Mouse (Mus musculus): Measurements from ENCODE around the gene Pakap.
A peak's percentile ranks its signal among the peaks of the same experiment; 100 is the strongest.

Gene Pakap

DNA sequence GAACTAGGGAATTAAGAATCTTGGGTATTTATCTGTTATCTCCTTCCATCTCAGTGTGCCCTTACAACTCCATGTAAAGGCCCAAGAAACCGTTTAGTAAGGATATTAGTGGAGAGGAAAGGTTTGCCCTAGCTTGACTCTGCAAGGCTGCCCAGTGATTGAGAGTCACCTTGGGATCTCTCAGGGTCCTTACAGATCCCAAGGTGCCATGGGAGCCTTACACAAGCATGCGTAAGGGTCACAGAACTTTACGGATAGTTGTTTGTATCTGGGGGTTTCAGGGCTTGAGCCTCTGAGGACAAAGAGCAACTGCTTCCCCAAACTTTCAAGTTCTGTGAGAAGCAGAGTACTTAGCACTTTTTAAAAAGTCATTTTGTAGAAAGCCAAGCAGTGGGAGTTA, 6.2 kb downstream of the Pakap start:
- no peak for DNase-seq (ENCODE audit: low spot score in 2 of 2)

DNA sequence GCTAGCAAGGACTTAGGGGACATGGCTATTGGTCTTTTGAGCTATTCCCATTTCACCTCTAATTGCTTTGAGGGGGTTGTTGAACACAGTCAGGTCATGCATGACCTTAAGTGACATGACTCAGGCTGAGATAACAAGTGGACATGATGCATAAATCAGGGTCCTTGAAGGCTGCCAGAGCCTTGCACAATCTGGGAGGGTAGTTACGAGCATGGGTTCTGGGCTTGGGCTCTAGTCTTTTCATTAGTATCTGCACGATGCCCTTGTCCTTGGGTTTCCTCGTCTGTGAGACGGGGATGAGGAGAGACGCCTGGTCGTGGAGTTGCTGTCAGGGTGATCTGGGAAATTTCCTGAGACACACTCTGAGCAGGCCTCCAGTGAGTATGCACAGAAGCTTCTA, 6.7 kb downstream of the Pakap start:
- no peak for DNase-seq (ENCODE audit: low spot score in 2 of 2)

DNA sequence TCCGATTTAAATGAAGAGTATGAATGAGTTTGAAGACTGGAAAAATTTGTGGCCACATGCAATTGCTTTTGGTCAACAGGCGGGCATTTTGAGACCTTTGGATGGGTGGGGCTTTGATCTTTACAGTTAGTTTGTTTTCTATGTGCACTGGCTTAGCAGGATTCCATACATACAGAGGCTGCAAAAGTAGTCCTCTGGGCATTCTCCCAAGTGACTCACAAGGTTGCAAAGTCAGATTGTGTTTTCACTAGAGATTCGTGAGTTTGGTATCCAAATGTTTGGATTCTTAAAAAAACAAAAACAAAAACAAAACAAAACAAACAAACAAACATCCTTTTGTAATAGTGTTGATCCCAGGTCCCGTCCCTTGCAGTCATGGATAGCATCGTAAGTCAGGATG, 7.7 kb downstream of the Pakap start:
- DNase-seq (ENCODE audit: low spot score in 2 of 2): no peak

DNA sequence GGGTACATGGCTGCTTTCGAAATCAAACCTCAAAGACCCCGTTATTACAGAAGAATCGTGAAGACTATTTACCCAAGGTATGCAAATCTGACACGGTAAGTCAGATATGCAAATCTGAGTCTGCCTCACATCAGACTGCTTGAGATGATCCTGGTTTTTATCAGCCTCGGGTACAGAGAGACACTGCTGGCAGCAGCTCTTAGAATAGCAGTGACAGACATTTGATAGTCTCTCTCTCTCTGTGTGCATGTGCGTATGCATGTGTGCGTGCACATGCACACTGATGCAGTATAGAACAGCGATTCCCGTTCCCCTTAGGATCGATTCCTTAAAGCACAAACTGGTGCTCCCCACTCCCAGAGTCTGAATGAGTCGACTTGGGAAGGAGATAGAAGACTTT, 8.1 kb downstream of the Pakap start:
- DNase-seq (ENCODE audit: low spot score in 2 of 2): no peak

DNA sequence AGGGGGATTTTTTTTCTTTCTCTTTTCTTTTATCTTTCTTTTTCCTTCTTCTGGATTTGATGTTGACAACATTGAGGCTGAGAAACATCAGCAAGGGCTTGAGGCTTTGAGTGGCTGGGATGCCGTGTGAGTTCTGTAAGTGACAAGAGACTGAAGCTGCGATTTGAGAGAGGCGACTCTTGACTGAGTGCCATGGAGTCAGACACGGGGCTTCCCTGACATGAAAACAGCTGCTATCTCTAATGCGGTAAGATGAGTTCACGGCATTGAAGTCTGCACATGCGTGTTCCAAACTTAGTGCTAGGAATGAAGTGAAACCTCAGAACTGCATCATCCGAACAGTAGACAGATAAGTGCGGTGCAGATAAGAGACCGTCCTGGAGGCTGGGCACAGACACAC, 11.7 kb downstream of the Pakap start:
- no peak for DNase-seq (ENCODE audit: low spot score in 2 of 2)

DNA sequence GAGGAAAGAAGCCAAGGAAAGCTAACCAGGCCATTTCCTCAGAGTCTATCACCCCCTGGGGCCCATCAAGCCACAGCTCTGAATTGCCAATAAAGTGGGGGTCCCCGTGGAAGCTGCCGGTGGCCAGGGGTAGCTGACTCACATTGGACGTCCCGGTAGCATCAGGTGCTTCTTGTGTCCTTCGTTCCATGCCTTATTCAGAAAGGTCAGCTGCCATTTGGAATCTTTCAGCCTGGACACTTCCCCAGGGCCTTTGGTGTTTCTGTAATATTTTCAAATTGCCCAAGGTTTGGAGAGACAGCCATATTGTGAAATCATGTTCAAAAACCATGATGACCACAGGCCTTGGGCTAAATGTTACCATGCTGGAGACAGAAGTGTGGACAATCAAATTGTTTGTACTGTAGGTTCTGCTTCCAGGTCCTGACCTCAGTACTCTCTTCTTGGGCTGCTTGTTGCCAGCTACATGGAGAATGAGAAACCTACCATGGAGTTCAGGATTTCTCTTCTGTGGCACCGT, 17.4 kb downstream of the Pakap start:
- DNase-seq (ENCODE audit: low spot score in 2 of 2): no peak

DNA sequence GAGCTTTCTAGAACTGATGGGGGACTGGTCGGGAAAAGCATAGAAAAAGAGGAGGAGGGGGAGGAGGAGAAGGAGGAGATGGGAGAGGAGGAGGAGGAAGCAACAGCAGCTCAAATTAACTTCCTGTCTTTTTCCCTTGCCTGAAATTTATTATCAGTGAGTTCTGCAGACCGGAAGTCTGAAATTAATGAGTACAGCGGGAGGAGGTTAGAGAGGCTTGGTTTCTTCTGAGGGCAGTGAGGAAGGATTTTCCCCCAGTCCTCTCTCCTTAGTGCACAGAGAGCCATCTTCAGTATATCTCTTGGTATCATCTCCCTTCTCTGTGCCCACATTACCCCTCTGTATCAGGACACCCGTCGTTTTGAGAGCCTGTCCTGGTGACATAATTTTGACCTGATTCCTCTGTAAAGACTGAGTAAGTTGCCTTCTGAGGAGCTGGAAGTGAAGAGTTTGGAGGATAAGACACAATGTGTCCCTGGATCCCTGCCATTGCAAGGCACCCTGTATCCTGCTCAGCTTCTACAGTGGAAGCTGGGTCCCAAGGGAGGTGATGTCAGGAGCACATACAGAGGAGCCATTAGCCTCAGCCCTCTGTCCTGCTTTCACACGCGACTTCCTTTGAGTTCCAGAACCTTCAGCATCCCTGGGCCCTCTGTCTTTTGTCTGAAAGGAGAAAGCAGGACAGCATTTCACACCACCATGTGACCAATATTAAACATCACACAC, 19.1 kb downstream of the Pakap start:
- no peak for DNase-seq (ENCODE audit: low spot score in 2 of 2)

DNA sequence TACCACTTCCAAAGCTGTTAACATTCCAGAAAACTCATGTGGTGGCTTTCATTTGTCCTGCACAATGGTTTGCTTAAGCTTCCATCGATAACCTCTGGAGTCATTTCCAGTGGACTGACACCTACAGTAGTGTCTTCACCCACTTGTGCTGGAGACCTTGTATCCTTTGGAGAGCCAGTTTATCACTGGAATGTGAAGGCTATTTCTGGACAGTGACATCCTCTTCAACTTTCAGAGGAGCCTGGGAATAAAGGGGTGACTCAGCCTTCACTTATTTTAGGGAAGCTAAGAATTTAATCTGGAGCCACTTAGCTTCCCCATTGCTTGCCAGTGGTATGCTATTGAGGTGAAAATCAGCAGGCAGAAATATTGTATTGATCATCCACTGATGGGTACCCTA, 20.4 kb downstream of the Pakap start:
- no peak for DNase-seq (ENCODE audit: low spot score in 2 of 2)

DNA sequence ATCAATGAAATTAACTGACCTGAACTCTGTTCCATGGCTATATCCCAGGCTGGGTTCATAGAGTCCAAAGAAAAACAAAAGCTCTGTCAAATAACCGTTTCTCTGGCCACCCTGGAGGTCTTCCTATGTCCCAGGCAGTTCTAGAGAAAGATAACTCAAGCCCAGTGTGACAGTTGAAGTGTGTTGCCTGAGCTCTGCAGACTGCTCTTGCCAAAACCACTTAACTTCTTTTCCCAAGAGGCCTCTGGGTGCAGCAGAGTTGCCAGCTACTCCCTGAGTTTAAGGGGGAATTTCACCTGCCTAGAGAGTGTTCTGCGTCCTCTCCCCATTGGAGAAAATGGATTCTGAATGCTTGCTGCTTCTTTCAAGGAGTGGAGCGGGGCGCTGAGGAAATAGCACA, 24.8 kb downstream of the Pakap start:
- no peak for DNase-seq (ENCODE audit: low spot score in 2 of 2)

DNA sequence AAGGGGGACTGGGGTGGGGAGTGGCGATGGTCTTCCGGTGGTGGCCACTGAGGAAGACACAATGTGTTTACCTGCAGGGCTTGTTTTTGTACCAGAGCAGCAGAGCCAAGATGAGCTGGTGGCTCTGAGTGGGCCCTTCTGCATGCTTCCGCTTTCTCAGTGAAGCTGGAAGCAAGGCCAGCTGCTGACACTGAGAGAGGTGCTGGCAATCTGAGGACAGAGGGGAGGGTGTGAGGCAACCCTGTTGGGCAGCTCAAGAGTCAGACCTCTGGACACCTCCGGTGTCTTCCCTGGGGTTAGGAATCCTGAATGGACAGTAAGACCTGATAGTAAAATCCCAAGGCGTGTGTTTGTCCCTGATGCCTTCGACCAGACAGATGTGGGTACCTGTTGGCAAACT, 32.0 kb downstream of the Pakap start:
- DNase-seq (ENCODE audit: low spot score in 2 of 2): no peak

DNA sequence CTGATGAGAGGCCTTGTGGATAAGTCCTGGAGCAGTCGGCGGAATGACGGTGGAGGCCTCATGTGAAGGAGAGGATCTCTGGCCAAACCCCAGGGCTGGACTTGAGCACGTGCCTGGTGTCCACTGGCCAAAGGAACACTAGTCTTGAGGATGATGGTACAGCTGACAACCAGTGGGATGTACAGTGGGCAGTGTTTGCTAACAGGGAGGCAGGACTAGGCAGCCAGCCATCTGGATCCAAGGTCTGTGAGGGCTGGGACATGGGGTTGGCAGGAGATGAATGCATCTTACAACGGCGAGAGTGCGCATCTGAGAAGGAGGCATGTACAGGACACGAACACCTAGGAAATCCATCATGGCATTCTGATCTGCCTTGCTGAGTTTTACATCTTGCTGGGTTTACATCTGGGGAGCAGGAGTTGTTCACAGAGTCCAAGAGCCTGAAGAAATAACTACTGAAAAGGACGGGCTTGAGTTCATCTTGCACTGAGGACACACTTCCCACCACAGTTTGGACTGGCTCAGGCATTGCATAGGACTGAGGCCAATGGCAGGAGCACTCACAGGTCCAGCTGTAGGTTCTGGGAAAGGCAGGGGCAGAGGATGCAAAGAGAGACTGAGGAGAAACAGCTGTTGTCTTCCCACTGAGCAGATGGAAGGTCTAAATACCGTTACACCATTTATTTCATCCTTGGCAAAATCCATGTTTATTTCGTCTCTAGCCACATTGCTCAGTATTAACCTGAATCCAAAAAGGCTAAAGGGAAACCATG, 32.9 kb downstream of the Pakap start:
- no peak for DNase-seq (ENCODE audit: low spot score in 2 of 2)

DNA sequence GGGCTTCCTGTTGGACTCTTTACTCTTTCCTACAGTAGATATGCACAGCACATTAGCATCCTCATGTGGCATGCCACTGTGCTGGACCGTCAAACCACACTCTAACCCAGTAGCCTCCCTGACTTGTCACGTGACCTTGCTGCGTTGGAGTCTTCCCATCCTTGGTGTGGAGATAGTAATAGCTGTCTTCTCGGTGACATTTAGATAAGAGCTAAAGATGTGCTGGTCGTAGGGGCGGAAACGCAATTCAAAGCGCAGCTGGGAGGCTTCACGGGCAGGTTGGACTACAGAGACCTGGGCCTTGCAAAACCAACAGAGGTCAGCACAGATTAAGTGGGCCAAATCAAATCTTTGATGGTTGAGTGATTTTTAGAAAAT, 33.5 kb downstream of the Pakap start:
- DNase-seq (ENCODE audit: low spot score in 2 of 2): no peak

DNA sequence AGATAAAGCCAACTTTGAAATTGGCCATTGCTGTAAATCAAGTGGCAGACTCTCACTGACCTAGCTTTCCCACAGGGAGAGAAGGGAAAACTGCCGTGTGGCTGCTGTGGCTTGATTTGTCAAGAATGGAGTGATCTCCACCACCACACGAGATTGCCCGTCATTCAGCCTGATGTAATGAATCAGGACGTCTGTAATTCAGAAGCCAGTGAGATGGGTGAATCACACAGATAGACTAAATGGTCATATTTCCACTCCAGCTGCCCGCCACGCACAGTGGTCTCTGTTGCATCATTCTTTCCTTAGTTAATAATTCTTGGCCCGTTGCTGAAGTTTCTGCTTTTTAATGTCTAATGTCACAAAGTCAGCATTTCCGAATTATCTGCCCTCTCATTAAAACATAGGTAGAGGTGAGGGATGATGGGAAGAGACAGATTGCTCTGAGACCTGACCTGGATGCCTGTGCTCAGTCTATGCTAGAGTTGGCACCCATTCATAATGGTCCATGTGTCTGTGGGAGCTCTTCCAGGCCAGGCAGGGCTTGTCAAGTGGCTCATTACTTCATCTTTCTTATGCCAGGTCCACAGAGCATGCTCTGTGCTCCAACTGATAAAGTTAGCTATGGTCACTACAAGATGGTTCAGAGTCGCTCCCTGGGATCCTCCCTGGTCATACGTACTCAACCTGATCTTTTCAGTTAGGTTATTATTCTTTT, 34.1 kb downstream of the Pakap start:
- DNase-seq (ENCODE audit: low spot score in 2 of 2): no peak

DNA sequence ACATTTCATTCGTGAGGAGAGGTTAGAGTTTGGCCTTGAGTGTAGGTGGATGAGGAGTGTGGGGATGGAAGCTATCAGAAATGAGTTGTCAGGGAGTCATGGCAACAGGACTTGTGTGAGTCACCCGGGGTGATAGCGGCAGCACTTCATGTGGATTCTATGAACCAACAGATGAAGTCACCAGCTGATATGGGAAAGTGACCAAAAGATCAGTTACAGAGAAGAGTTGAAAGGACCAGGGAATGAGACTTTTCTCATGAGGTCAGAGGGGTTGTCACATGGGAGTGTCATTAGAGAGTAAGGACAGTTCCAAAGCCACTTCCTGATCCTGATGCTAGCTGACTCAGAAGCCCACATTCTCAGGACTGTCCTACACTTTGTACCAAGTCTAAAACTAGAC, 38.3 kb downstream of the Pakap start:
- no peak for DNase-seq (ENCODE audit: low spot score in 2 of 2)

DNA sequence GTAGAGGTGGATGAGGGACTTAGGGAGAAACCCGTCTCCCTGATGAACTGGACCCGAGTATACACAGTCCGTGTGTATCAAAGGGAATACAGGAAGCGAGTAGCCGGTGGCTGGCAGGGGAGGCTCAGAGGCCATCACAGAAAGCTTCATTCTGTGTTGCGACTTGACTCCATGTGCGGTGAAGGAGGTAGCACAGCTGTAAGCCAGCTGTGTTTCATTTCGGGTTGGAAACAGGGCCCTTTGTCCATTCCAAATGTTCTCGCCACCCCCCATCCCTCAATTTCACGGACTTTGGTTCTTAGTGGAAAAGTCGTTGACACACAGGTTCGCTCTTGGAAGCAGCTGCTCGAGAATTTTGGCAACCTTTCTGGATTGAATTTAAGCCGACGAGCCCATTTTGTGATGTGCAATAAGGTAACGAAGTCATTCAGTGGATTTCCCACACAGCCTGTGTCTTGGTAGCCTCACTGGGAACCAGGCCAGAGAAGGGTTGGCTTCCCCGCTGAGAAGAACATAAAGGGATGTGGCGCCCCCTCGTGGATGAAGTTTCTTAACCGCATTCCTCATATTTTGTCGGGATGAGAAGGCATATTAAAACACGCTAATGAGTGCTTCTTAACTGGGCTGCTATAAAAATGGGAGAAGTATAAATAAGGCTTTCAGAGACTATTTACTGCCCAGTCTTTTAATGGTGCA, 39.4 kb downstream of the Pakap start:
- DNase-seq (ENCODE audit: low spot score in 2 of 2): peak in 1 of 2 experiments; percentile 20

DNA sequence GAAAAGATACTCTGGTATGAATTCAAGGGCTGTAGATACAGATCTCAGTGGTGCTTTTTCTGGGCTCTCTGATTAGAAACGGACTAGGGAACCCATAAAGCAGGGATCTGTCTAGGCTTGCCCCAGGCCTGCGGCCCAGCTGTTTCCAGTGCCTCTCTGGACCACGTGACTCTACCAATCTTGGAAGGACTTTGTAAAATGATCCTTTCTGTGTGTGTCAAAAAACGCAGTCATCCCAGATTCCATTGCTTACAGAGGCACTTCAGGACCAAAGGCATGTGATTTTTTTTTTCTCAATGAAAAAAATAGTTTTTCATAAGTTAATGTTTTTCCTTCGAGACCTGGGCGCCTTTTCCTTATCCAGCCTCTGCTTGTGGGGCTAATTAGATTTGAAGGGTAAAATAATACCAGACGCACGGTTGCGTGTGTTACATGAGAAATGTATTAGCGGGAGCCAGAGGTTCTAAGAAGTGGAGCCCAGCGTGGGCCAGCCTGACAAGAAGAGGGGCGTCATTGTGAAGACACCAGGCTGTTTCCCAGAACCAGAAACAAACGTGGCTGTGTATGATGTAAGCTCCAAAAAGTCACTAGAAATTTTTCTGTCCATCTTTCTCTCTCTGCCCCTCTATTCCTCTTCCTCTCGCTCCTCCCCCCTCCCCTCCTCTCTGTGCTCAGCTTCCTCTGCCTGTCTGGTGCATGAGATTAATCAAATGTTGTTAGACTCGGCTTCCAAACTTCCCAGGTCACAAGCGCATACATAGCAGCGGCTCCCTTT, 43.5 kb downstream of the Pakap start:
- DNase-seq (ENCODE audit: low spot score in 2 of 2): no peak

DNA sequence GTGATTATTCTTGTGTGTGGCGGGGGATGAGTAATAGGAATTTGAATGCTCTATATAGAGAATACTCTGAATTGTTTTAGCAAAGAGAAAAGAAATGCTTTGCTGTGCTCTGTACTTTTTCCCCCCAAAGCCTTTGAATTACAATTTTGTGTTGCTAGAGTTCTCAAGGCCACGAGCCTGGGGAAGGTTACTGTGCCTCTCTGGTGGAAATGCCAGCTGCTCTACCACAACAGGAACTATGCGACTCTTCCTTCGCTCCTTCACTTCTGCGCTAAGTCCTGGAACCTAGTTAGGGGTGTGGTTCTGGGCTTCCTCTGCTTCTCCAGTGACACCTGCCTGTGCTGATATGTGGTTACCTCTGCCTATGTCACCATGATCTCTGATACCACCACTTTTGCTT, 44.7 kb downstream of the Pakap start:
- no peak for DNase-seq (ENCODE audit: low spot score in 2 of 2)

DNA sequence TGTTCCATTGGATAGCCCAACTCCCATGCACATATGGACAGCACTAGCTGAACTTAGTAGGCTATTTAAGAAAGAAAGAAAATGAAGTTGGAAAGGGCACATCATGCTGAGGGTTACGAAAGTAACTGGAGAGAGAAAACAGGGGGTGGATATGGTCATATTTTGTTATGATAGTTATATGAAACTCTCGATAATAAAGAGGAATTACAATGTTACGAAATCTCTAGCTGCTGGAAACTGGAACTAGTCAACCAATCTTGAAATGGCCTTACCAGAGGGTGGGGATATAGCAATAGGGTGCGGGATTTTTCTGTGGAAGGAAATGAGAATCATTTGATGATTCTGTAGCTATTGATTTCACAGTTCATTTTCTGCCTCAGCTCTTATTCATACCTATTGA, 46.7 kb downstream of the Pakap start:
- DNase-seq (ENCODE audit: low spot score in 2 of 2): no peak

DNA sequence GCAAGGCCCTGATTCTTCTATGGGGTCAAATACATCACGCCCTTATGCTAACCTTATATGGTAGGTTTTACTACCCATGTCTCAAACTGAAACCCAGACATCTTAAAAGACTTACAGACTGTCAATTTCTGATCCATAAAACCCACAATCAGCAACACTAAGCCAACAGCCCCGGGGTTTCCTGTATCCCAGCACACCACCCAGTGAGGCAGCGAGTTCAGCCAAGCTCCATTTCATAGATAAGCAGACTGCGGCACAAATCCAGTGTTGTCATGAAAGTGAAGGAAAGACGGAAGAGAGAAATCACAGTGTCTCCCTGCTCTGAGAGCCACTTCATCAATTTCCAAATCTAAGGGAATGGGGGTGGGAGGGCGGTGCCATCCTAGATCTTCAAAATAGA, 50.8 kb downstream of the Pakap start:
- no peak for DNase-seq (ENCODE audit: low spot score in 2 of 2)

DNA sequence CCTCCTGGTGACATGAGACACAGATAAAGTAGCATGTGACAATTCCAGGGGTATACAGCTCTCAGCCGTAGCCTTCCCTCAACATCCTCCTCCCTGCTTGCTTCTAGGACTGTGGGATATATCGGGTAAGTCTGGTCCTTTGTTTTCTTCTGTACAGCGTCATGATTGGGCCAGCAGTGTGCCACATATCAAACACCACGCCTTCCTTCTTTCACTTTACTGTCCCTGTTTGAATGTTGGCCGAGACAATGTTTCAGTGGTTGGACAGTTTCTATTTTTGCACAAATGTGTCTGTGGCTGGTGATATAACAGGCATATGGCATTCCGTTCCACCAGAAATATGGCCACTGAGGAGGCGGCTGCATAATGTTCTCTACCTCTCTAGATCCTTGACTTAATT, 54.8 kb downstream of the Pakap start:
- DNase-seq (ENCODE audit: low spot score in 2 of 2): no peak

DNA sequence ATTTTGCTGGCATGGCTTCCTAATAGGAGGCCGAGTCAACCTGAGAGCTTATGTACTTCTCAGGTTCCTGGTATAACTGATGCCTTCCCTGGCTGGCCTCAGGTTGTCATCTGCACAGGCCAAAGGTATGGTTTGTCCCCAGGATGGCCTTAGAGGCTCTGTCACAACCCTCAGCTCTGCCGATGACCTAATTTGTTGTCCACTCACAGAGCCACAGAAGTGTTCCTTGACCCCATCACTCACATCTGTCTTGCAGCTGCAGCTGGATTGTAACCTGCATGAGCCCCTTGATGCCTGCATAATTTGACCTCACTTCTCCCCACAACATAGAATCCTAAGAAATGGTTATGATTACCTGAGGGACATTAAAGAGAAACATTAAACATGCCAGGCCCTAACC, 56.8 kb downstream of the Pakap start:
- no peak for DNase-seq (ENCODE audit: low spot score in 2 of 2)

Measured in spleen, postnatal 14 days (tissue).